Mouse (Mus musculus): ENCODE data around the gene Gm45785.

- TF ChIP-seq GATA1 (IDR thresholded peaks at IDR 0.05; ENCODE audit: borderline replicate concordance, low read length) (no peak), FLI1 (IDR thresholded peaks at IDR 0.05; ENCODE audit: low read length) (no peak)
Observed at GRCm38 (mm10) chr7:140840750-140841735, 15.1 kb downstream of the Gm45785 start.
